Mouse (Mus musculus): ENCODE data around the gene Def8. TPM values are rescaled to one million over a fixed set of nuclear protein-coding genes. Genes with fewer than 3 reads are reported as not detected.
A peak's percentile ranks its signal among the peaks of the same experiment; 100 is the strongest.

The Def8 gene
- total RNA-seq (2017) = 5.0 and 6.2 TPM in 2 replicates

- no peak for ATAC-seq (ENCODE audit: extremely low read depth, insufficient number of reproducible peaks, low FRiP score, poor library complexity, severe bottlenecking)
Measured at GRCm38 (mm10) chr8:123423441-123423840, at the start of gene Def8. Def8 (plus strand) TSS chr8:123423527.

GRCm38 (mm10) chr8:123374239-123374578, 49.1 kb upstream of the Def8 start:
- peak; percentile 78 for ATAC-seq (ENCODE audit: extremely low read depth, insufficient number of reproducible peaks, low FRiP score, poor library complexity, severe bottlenecking)

- no peak for ATAC-seq (ENCODE audit: extremely low read depth, insufficient number of reproducible peaks, low FRiP score, poor library complexity, severe bottlenecking)
Measured at GRCm38 (mm10) chr8:123375701-123376100, 47.6 kb upstream of the Def8 start.

GRCm38 (mm10) chr8:123376106-123376505, 47.2 kb upstream of the Def8 start:
- ATAC-seq (ENCODE audit: extremely low read depth, insufficient number of reproducible peaks, low FRiP score, poor library complexity, severe bottlenecking) = no peak

GRCm38 (mm10) chr8:123381711-123382110, 41.6 kb upstream of the Def8 start:
- no peak for ATAC-seq (ENCODE audit: extremely low read depth, insufficient number of reproducible peaks, low FRiP score, poor library complexity, severe bottlenecking)

- ATAC-seq (ENCODE audit: extremely low read depth, insufficient number of reproducible peaks, low FRiP score, poor library complexity, severe bottlenecking) = no peak
Measured at GRCm38 (mm10) chr8:123382516-123382915, 40.8 kb upstream of the Def8 start.

GRCm38 (mm10) chr8:123384883-123385540, 38.3 kb upstream of the Def8 start:
- 0 out of 2 replicates have a peak, but pooled peaks have one; percentile 27 for ATAC-seq (ENCODE audit: extremely low read depth, insufficient number of reproducible peaks, low FRiP score, poor library complexity, severe bottlenecking)

GRCm38 (mm10) chr8:123387041-123387440, 36.3 kb upstream of the Def8 start:
- no peak for ATAC-seq (ENCODE audit: extremely low read depth, insufficient number of reproducible peaks, low FRiP score, poor library complexity, severe bottlenecking)

GRCm38 (mm10) chr8:123387801-123388200, 35.5 kb upstream of the Def8 start:
- no peak for ATAC-seq (ENCODE audit: extremely low read depth, insufficient number of reproducible peaks, low FRiP score, poor library complexity, severe bottlenecking)

- ATAC-seq (ENCODE audit: extremely low read depth, insufficient number of reproducible peaks, low FRiP score, poor library complexity, severe bottlenecking) = no peak
Measured at GRCm38 (mm10) chr8:123389026-123389425, 34.3 kb upstream of the Def8 start.

- no peak for ATAC-seq (ENCODE audit: extremely low read depth, insufficient number of reproducible peaks, low FRiP score, poor library complexity, severe bottlenecking)
Measured at GRCm38 (mm10) chr8:123398308-123398707, 25.0 kb upstream of the Def8 start.

- ATAC-seq (ENCODE audit: extremely low read depth, insufficient number of reproducible peaks, low FRiP score, poor library complexity, severe bottlenecking) = no peak
Measured at GRCm38 (mm10) chr8:123401936-123402335, 21.4 kb upstream of the Def8 start.

- no peak for ATAC-seq (ENCODE audit: extremely low read depth, insufficient number of reproducible peaks, low FRiP score, poor library complexity, severe bottlenecking)
Measured at GRCm38 (mm10) chr8:123402730-123403326, 20.5 kb upstream of the Def8 start.

GRCm38 (mm10) chr8:123404521-123404920, 18.8 kb upstream of the Def8 start:
- ATAC-seq (ENCODE audit: extremely low read depth, insufficient number of reproducible peaks, low FRiP score, poor library complexity, severe bottlenecking) = no peak

GRCm38 (mm10) chr8:123406786-123407185, 16.5 kb upstream of the Def8 start, which contains the start of gene Mc1r:
Mc1r (plus strand) TSS chr8:123407107.
- ATAC-seq (ENCODE audit: extremely low read depth, insufficient number of reproducible peaks, low FRiP score, poor library complexity, severe bottlenecking) = peak; percentile 47

GRCm38 (mm10) chr8:123407612-123408011, 15.7 kb upstream of the Def8 start:
- no peak for ATAC-seq (ENCODE audit: extremely low read depth, insufficient number of reproducible peaks, low FRiP score, poor library complexity, severe bottlenecking)

GRCm38 (mm10) chr8:123408586-123409544, 14.5 kb upstream of the Def8 start:
- ATAC-seq (ENCODE audit: extremely low read depth, insufficient number of reproducible peaks, low FRiP score, poor library complexity, severe bottlenecking) = no peak

- no peak for ATAC-seq (ENCODE audit: extremely low read depth, insufficient number of reproducible peaks, low FRiP score, poor library complexity, severe bottlenecking)
Measured at GRCm38 (mm10) chr8:123410049-123410587, 13.2 kb upstream of the Def8 start.

- ATAC-seq (ENCODE audit: extremely low read depth, insufficient number of reproducible peaks, low FRiP score, poor library complexity, severe bottlenecking) = no peak
Measured at GRCm38 (mm10) chr8:123410788-123411187, 12.5 kb upstream of the Def8 start.

All from neutrophil, adult 5-6 weeks (primary cell).